Mouse (Mus musculus) cortical plate, adult 2 months (tissue): ENCODE measurements around the gene Nusap1.
"Not testable (repeated sequence)": the region's sequence is repeated elsewhere in the genome, so short reads cannot be mapped to it uniquely, and the experiment has no call there.

Source experiments
- CTCF ChIP-seq: fragments of 200-500 bp; IDR thresholded peaks from 2 replicates; pipeline ENCODE4 v1.5.1; 2011; ENCODE audit warnings: mild to moderate bottlenecking, control low read depth, low read length; ENCODE audit not compliant: insufficient read depth; ENCODE audit errors: extremely low read depth
- POLR2A ChIP-seq: fragments of 200-500 bp; IDR thresholded peaks from 2 replicates; pipeline ENCODE4 v1.6.1; 2011; ENCODE audit warnings: mild to moderate bottlenecking, low read length, control low read depth; ENCODE audit not compliant: insufficient read depth; ENCODE audit errors: extremely low read depth

- TF ChIP-seq CTCF, POLR2A: not testable (repeated sequence)
These were observed 16.5 kb upstream of the Nusap1 start for GRCm38 (mm10) chr2:119601575-119601974.
